Mouse (Mus musculus): Measurements from ENCODE around the gene Fancd2os. TPM values are rescaled to one million over a fixed set of nuclear protein-coding genes. Genes with fewer than 3 reads are reported as not detected.

The Fancd2os gene
- polyA plus RNA-seq, 1 experiment from 2014 or later, result not detected

GRCm38 (mm10) chr6:113624989-113625770 lies 24.7 kb upstream of the Fancd2os start:
- Histone ChIP-seq H3K36me3 (peaks cover 28% of the 10 kb centered on the region), H3K27ac (replicated peaks) (peak overlapping the region; percentile 93; the same call in 1 of the 2 replicates), H3K27me3 (no peaks in the 10 kb centered on the region), H3K4me3 (replicated peaks) (peak overlapping the region; percentile 83), H3K4me2 (replicated peaks) (peak overlapping the region; percentile 65), H3K4me1 (peaks cover 18% of the 10 kb centered on the region), H3K9me3 (replicated peaks) (no peaks in the 10 kb centered on the region), H3K9ac (peak overlapping the region; percentile 56; the same call in 1 of the 2 replicates)
- WGBS, result 34% methylated on average over 5 of the region's 5 CpGs
- no peak for ATAC-seq (ENCODE audit: insufficient number of reproducible peaks, low FRiP score, low TSS enrichment, low read depth)

- no peaks in the 10 kb centered on the region for H3K27me3 ChIP-seq
- ATAC-seq (ENCODE audit: insufficient number of reproducible peaks, low FRiP score, low TSS enrichment, low read depth), result peak; percentile 83
- H3K27ac ChIP-seq (replicated peaks), result peak within 1 kb of the TSS; percentile 93
- under 1% methylated on average over 69 of the region's 76 CpGs for whole genome bisulfite sequencing
- peak within 1 kb of the TSS; percentile 56 for H3K9ac ChIP-seq
- H3K4me3 ChIP-seq (replicated peaks), result peak within 1 kb of the TSS; percentile 83
- peaks cover 18% of the 10 kb centered on the region for H3K36me3 ChIP-seq
- no peaks in the 10 kb centered on the region for H3K9me3 ChIP-seq (replicated peaks)
- peak within 1 kb of the TSS; percentile 65 for H3K4me2 ChIP-seq (replicated peaks)
- peaks cover 18% of the 10 kb centered on the region for H3K4me1 ChIP-seq
These were observed 23.6 kb upstream of the Fancd2os start, which contains the start of gene Vhl for GRCm38 (mm10) chr6:113623941-113624751. TSS of gene Vhl (plus strand) at chr6:113623959.

- no peak for ATAC-seq (ENCODE audit: insufficient number of reproducible peaks, low FRiP score, low TSS enrichment, low read depth)
- 68% methylated on average over 5 of the region's 5 CpGs for WGBS
- no peaks in the 10 kb centered on the region for H3K9me3 ChIP-seq (replicated peaks)
- peak overlapping the region; percentile 83 for H3K4me3 ChIP-seq (replicated peaks)
- peak overlapping the region; percentile 93 for H3K27ac ChIP-seq (replicated peaks)
- peaks cover 18% of the 10 kb centered on the region for H3K4me1 ChIP-seq
- no peaks in the 10 kb centered on the region for H3K27me3 ChIP-seq
- peaks cover 18% of the 10 kb centered on the region for H3K36me3 ChIP-seq
- H3K9ac ChIP-seq, result peak overlapping the region; percentile 56; the same call in 1 of the 2 replicates
- H3K4me2 ChIP-seq (replicated peaks), result peak overlapping the region; percentile 65
These were observed 22.9 kb upstream of the Fancd2os start for GRCm38 (mm10) chr6:113623386-113623785.

- Histone ChIP-seq H3K4me3 (replicated peaks) (no peak overlapping the region), H3K36me3 (peaks cover 63% of the 10 kb centered on the region), H3K27ac (replicated peaks) (no peak overlapping the region), H3K9me3 (replicated peaks) (no peaks in the 10 kb centered on the region), H3K4me2 (replicated peaks) (no peak overlapping the region), H3K4me1 (no peaks in the 10 kb centered on the region), H3K27me3 (no peaks in the 10 kb centered on the region), H3K9ac (no peak overlapping the region)
- 89% methylated on average over 4 of the region's 4 CpGs for WGBS
- ATAC-seq (ENCODE audit: insufficient number of reproducible peaks, low FRiP score, low TSS enrichment, low read depth), result no peak
These were observed 15.0 kb upstream of the Fancd2os start for GRCm38 (mm10) chr6:113615489-113615888.

- no peak for ATAC-seq (ENCODE audit: insufficient number of reproducible peaks, low FRiP score, low TSS enrichment, low read depth)
- no peaks in the 10 kb centered on the region for H3K4me1 ChIP-seq
- H3K9me3 ChIP-seq (replicated peaks), result no peaks in the 10 kb centered on the region
- no peak overlapping the region for H3K27ac ChIP-seq (replicated peaks)
- 94% methylated on average over 8 of the region's 8 CpGs for WGBS
- peaks cover 67% of the 10 kb centered on the region for H3K36me3 ChIP-seq
- no peak overlapping the region for H3K4me2 ChIP-seq (replicated peaks)
- H3K9ac ChIP-seq, result no peak overlapping the region
- no peaks in the 10 kb centered on the region for H3K27me3 ChIP-seq
- H3K4me3 ChIP-seq (replicated peaks), result no peak overlapping the region
These were observed 14.5 kb upstream of the Fancd2os start for GRCm38 (mm10) chr6:113614997-113615396.

GRCm38 (mm10) chr6:113614152-113614551 lies 13.6 kb upstream of the Fancd2os start:
- H3K4me1 ChIP-seq, result no peaks in the 10 kb centered on the region
- 96% methylated on average over 7 of the region's 7 CpGs for WGBS
- H3K4me2 ChIP-seq (replicated peaks), result no peak overlapping the region
- H3K27me3 ChIP-seq, result no peaks in the 10 kb centered on the region
- H3K36me3 ChIP-seq, result peaks cover 67% of the 10 kb centered on the region
- no peaks in the 10 kb centered on the region for H3K9me3 ChIP-seq (replicated peaks)
- ATAC-seq (ENCODE audit: insufficient number of reproducible peaks, low FRiP score, low TSS enrichment, low read depth), result no peak
- H3K27ac ChIP-seq (replicated peaks), result no peak overlapping the region
- no peak overlapping the region for H3K9ac ChIP-seq
- no peak overlapping the region for H3K4me3 ChIP-seq (replicated peaks)

- WGBS, result 74% methylated on average over 8 of the region's 8 CpGs
- no peaks in the 10 kb centered on the region for H3K9me3 ChIP-seq (replicated peaks)
- H3K4me3 ChIP-seq (replicated peaks), result no peak overlapping the region
- no peaks in the 10 kb centered on the region for H3K27me3 ChIP-seq
- no peak for ATAC-seq (ENCODE audit: insufficient number of reproducible peaks, low FRiP score, low TSS enrichment, low read depth)
- H3K4me2 ChIP-seq (replicated peaks), result no peak overlapping the region
- H3K27ac ChIP-seq (replicated peaks), result no peak overlapping the region
- peaks cover 57% of the 10 kb centered on the region for H3K36me3 ChIP-seq
- H3K9ac ChIP-seq, result no peak overlapping the region
- no peaks in the 10 kb centered on the region for H3K4me1 ChIP-seq
These were observed 11.9 kb upstream of the Fancd2os start for GRCm38 (mm10) chr6:113612258-113612969.

GRCm38 (mm10) chr6:113609293-113609692 lies 8.8 kb upstream of the Fancd2os start:
- Histone ChIP-seq H3K36me3 (peaks cover 26% of the 10 kb centered on the region), H3K27ac (replicated peaks) (no peak overlapping the region), H3K4me1 (peaks cover 17% of the 10 kb centered on the region), H3K27me3 (no peaks in the 10 kb centered on the region), H3K4me3 (replicated peaks) (no peak overlapping the region), H3K4me2 (replicated peaks) (no peak overlapping the region), H3K9me3 (replicated peaks) (no peaks in the 10 kb centered on the region), H3K9ac (no peak overlapping the region)
- ATAC-seq (ENCODE audit: insufficient number of reproducible peaks, low FRiP score, low TSS enrichment, low read depth), result no peak
- WGBS, result 84% methylated on average over 7 of the region's 7 CpGs

GRCm38 (mm10) chr6:113608871-113609270 lies 8.4 kb upstream of the Fancd2os start:
- ATAC-seq (ENCODE audit: insufficient number of reproducible peaks, low FRiP score, low TSS enrichment, low read depth), result no peak
- Histone ChIP-seq H3K4me1 (peaks cover 17% of the 10 kb centered on the region), H3K27ac (replicated peaks) (no peak overlapping the region), H3K4me2 (replicated peaks) (no peak overlapping the region), H3K9ac (no peak overlapping the region), H3K4me3 (replicated peaks) (no peak overlapping the region), H3K27me3 (no peaks in the 10 kb centered on the region), H3K9me3 (replicated peaks) (no peaks in the 10 kb centered on the region), H3K36me3 (peaks cover 22% of the 10 kb centered on the region)
- WGBS, result 66% methylated on average over 6 of the region's 6 CpGs

GRCm38 (mm10) chr6:113605224-113605545 lies 4.7 kb upstream of the Fancd2os start:
- ATAC-seq (ENCODE audit: insufficient number of reproducible peaks, low FRiP score, low TSS enrichment, low read depth), result peak; percentile 3; the same call in 1 of the 2 replicates
- Histone ChIP-seq H3K27ac (replicated peaks) (peak overlapping the region; percentile 85; the same call in 1 of the 2 replicates), H3K4me1 (peaks cover 17% of the 10 kb centered on the region), H3K27me3 (no peaks in the 10 kb centered on the region), H3K9me3 (replicated peaks) (no peaks in the 10 kb centered on the region), H3K4me3 (replicated peaks) (peak overlapping the region; percentile 93), H3K36me3 (0 out of 2 replicates have a peak, but pooled peaks cover 6% of the 10 kb centered on the region), H3K4me2 (replicated peaks) (peak overlapping the region; percentile 61), H3K9ac (peak overlapping the region; percentile 87)
- 5% methylated on average over 10 of the region's 10 CpGs for WGBS

Data from embryonic facial prominence, embryonic 15.5 days (tissue).